Mouse (Mus musculus): ENCODE measurements around the gene Def8.

Def8 gene

GRCm38 (mm10) chr8:123482627-123483026 lies 59.3 kb downstream of the Def8 start:
- no peak for DNase-seq (ENCODE audit: extremely low spot score)

DNA sequence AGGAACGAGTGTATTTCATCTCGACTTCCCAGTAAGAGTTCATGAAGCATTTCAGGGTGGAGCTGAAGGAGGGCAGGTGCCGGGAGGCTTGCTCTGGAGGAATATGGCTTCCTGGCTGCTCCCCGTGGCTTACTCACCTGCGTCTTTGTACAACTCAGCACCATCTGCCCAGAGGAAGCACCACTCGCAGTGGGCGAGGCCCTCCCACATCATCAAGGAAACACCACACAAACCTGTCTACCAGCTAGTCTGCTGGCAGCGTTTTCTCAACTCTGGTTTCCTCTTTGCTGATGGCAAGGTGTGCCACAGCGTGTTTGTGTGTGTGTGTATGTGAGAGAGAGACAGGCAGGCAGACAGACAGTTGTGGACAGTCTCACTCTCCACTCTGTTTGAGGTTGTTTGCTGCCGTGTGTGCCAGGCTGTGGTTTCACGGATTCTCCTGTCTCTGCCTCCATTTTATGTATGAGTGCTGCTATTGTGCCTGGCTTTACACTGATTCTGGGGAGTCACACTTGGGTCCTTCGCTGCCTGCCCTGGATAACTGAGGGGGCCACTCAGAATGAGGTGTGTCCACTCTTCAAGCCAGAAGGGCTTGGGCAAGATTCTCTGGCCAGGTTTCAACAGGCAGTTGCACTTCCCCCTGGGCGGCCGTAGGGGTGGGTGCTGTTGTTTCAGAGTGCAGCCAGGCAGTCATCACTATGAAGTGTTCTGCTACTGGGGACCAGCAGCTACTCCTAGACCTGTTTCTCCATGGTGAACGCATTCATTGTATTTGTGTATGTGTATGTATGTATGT lies 68.2 kb downstream of the Def8 start:
- DNase-seq (ENCODE audit: extremely low spot score), result no peak

DNA sequence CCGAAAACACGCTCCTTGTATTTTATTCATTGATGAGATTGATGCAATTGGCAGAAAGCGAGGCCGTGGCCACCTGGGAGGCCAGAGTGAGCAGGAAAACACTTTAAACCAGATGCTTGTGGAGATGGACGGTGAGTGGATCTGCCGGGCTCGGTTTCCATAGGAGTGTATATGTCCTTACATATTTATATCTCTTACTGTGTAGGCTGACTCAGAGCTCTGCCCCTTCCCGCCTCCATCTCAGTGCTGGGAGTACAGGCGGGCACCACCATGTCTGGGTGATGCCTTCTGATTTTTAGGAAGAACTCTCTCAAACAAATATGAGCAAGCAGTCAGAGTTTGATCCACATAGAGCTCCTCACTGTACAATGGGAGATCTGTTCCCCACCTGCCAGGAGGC lies 69.6 kb downstream of the Def8 start:
- DNase-seq (ENCODE audit: extremely low spot score), result no peak

GRCm38 (mm10) chr8:123497699-123498098 lies 74.4 kb downstream of the Def8 start:
- DNase-seq (ENCODE audit: extremely low spot score), result no peak

GRCm38 (mm10) chr8:123498963-123499362 lies 75.6 kb downstream of the Def8 start:
- no peak for DNase-seq (ENCODE audit: extremely low spot score)

DNA sequence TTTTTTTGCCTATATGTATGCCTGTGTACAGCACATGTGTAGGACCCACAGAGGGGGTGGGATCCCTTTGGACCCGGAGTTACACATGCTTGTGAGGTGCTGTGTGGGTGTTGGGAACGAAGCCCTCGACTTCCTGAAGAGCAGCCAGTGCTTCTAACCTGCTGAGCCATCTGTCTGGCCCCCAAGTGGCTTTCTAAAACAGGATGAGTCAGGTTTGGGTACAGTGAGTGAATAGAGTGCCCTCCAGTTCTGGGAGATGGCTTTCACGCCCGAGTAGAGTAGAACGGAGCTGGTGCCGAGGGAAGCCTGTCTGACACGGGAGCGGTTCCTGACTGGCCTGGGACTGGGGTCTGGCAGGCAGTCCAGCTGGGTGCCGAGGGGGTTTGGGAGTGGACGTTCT lies 76.2 kb downstream of the Def8 start:
- DNase-seq (ENCODE audit: extremely low spot score), result no peak

GRCm38 (mm10) chr8:123502192-123502591 lies 78.9 kb downstream of the Def8 start:
- no peak for DNase-seq (ENCODE audit: extremely low spot score)

- DNase-seq (ENCODE audit: extremely low spot score), result no peak
Observed at GRCm38 (mm10) chr8:123503801-123504467, 80.6 kb downstream of the Def8 start.

DNA sequence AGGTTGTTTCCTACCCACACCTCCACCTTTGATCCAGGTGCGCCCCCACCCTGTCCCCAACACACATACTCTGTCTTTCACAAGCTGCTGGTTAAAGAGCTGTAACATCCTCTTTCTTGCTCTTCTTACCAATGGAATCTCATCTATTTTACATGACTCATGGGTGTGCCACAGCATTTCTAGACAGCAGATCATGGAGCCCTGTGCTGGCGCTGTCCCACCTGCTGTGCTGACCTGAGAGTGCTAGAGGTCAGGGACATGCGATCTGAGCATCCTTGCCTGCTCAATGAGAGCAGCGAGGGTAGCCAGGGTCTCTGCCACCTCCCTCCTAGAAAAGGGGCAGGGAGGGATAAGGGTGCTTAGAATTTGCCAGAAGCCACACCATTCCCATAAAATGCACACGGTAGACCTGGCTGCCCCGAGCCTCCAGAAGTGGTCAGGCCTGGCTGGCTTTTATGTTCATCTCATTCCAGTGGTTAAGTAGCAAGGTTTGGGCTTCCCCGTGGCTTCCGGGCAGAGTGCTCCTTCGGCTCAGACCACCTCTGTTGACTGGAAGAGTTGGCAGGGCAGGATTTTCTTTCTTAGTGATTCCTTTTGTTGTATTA lies 81.4 kb downstream of the Def8 start:
- no peak for DNase-seq (ENCODE audit: extremely low spot score)

- no peak for DNase-seq (ENCODE audit: extremely low spot score)
Observed at GRCm38 (mm10) chr8:123505267-123505666, 81.9 kb downstream of the Def8 start.

DNA sequence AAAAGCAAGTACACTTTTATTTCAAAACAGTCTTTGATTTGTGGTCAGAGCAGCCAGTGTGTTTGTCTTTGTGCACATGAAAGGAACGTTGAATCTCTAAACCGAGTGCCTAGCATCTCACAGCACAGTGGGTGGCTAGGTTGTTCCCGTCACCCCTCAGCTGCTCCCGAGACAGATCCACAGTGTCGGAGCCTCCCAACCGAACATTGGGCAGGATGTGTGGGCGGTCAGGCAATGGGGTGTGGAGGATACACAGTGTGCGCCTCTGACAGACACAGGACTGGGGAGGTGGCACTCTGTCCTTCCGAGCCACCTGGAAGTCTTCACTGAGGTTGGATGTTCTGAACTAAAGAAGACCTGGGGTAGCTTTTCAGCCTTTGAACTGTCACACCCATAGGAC lies 82.4 kb downstream of the Def8 start:
- no peak for DNase-seq (ENCODE audit: extremely low spot score)

DNA sequence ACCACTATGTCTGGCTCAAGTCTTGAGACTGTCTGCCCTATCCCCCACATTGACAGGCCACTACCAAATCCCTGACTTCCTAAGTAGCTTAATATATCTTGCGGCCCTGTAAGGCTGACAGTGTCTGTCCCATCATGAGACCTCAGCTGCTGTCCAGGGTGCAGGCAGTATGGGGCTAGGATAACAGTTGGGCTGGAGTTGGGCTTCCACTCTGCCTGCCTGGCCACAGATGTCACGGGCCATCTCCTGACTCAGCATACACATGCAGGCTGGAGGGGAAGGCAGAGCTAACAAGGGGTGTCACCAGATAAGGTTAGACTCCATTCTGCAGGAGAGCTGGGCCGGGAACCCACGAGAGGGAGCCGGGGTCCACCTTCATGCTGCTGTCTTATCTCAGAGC lies 83.8 kb downstream of the Def8 start:
- no peak for DNase-seq (ENCODE audit: extremely low spot score)

- DNase-seq (ENCODE audit: extremely low spot score), result no peak
Observed at GRCm38 (mm10) chr8:123510819-123511218, 87.5 kb downstream of the Def8 start.

Measured in embryo, embryonic 9.5 days (tissue).